Mouse (Mus musculus) right cerebral cortex, postnatal 14 days (tissue): ENCODE data around the gene Ccdc58.
A peak's percentile ranks its signal among the peaks of the same experiment; 100 is the strongest.
"Not testable (repeated sequence)": the region's sequence is repeated elsewhere in the genome, so short reads cannot be mapped to it uniquely, and the experiment has no call there.

ENCODE experiments used
- DNase-seq: peaks from one replicate; pipeline ENCODE4 v3.0.0; 2022

The Ccdc58 gene

GRCm38 (mm10) chr16:36071450-36072379, at the start of gene Ccdc58, which contains the start of gene Fam162a:
Ccdc58 (plus strand) TSS chr16:36071685.
Fam162a (minus strand) TSS chr16:36071594.
- peak; percentile 95 for DNase-seq

GRCm38 (mm10) chr16:36028120-36028519, 43.4 kb upstream of the Ccdc58 start:
- DNase-seq, result not testable (repeated sequence)

- DNase-seq, result peak; percentile 86
Observed at GRCm38 (mm10) chr16:36040640-36041624, 30.6 kb upstream of the Ccdc58 start, which contains the start of gene Wdr5b. Wdr5b (plus strand) TSS chr16:36041190.

GRCm38 (mm10) chr16:36041625-36042020, 29.9 kb upstream of the Ccdc58 start:
- DNase-seq, result no peak

- DNase-seq, result no peak
Observed at GRCm38 (mm10) chr16:36043073-36043472, 28.4 kb upstream of the Ccdc58 start.

GRCm38 (mm10) chr16:36043964-36044363, 27.5 kb upstream of the Ccdc58 start:
- DNase-seq, result no peak

- no peak for DNase-seq
Observed at GRCm38 (mm10) chr16:36047538-36047937, 23.9 kb upstream of the Ccdc58 start.

GRCm38 (mm10) chr16:36051491-36051890, 20.0 kb upstream of the Ccdc58 start:
- DNase-seq, result no peak

- DNase-seq, result no peak
Observed at GRCm38 (mm10) chr16:36053524-36054275, 17.8 kb upstream of the Ccdc58 start.

- no peak for DNase-seq
Observed at GRCm38 (mm10) chr16:36054920-36055319, 16.6 kb upstream of the Ccdc58 start.

- no peak for DNase-seq
Observed at GRCm38 (mm10) chr16:36056416-36056815, 15.1 kb upstream of the Ccdc58 start.

- no peak for DNase-seq
Observed at GRCm38 (mm10) chr16:36057933-36058475, 13.5 kb upstream of the Ccdc58 start.

GRCm38 (mm10) chr16:36062534-36062933, 9.0 kb upstream of the Ccdc58 start:
- DNase-seq, result not testable (repeated sequence)

GRCm38 (mm10) chr16:36063315-36063714, 8.2 kb upstream of the Ccdc58 start:
- no peak for DNase-seq

- no peak for DNase-seq
Observed at GRCm38 (mm10) chr16:36064904-36065303, 6.6 kb upstream of the Ccdc58 start.

- no peak for DNase-seq
Observed at GRCm38 (mm10) chr16:36067694-36068093, 3.8 kb upstream of the Ccdc58 start.

GRCm38 (mm10) chr16:36068356-36068755, 3.1 kb upstream of the Ccdc58 start:
- DNase-seq, result no peak

- no peak for DNase-seq
Observed at GRCm38 (mm10) chr16:36069819-36070575, 1.5 kb upstream of the Ccdc58 start.

- DNase-seq, result no peak
Observed at GRCm38 (mm10) chr16:36071071-36071449, 425 bp upstream of the Ccdc58 start.

GRCm38 (mm10) chr16:36072410-36073011, 1.0 kb downstream of the Ccdc58 start:
- no peak for DNase-seq

- DNase-seq, result no peak
Observed at GRCm38 (mm10) chr16:36074772-36075171, 3.3 kb downstream of the Ccdc58 start.
